Mouse (Mus musculus) forebrain, postnatal 0 days (tissue): ENCODE results near the gene Rims3. TPM values are rescaled to one million over a fixed set of nuclear protein-coding genes. Genes with fewer than 3 reads are reported as not detected.
A peak's percentile ranks its signal among the peaks of the same experiment; 100 is the strongest.

Experiments used
- ATAC-seq: fragments of 200-750 bp; cut with Nextera tagmentation; 2 replicates; pipeline ENCODE4 v1.8.0; 2017; ENCODE audit warnings: mild to moderate bottlenecking, moderate library complexity
- DNase-seq: peaks from one replicate; pipeline ENCODE4 v3.0.0-alpha.2; 2015
- H3K27ac ChIP-seq: fragments of 300-500 bp; sonication (generic); 2 replicates; pipeline ENCODE4 v1.5.1; 2014; ENCODE audit warnings: low read depth, mild to moderate bottlenecking, antibody characterized with exemption, low read length, moderate library complexity, mixed read lengths
- H3K27me3 ChIP-seq: fragments of 300-500 bp; sonication (generic); 2 replicates; pipeline ENCODE4 v1.6.1; 2014; ENCODE audit warnings: mild to moderate bottlenecking, low read length, mixed read lengths; ENCODE audit not compliant: insufficient read depth
- H3K36me3 ChIP-seq: fragments of 300-500 bp; sonication (generic); 2 replicates; pipeline ENCODE4 v1.6.1; 2014; ENCODE audit warnings: mild to moderate bottlenecking, moderate library complexity; ENCODE audit not compliant: insufficient read depth
- H3K4me1 ChIP-seq: fragments of 300-500 bp; sonication (generic); 2 replicates; pipeline ENCODE4 v1.6.1; 2014; ENCODE audit warnings: antibody characterized with exemption; ENCODE audit not compliant: insufficient read depth
- H3K4me2 ChIP-seq: fragments of 300-500 bp; sonication (generic); 2 replicates; pipeline ENCODE4 v1.6.1; 2014; ENCODE audit warnings: low read depth, mild to moderate bottlenecking, moderate library complexity
- H3K4me3 ChIP-seq: fragments of 300-500 bp; sonication (generic); 2 replicates; pipeline ENCODE4 v1.5.1; 2014; ENCODE audit warnings: low read depth, low read length, mixed read lengths
- H3K9ac ChIP-seq: fragments of 300-500 bp; sonication (generic); 2 replicates; pipeline ENCODE4 v1.6.1; 2014; ENCODE audit warnings: mild to moderate bottlenecking
- H3K9me3 ChIP-seq: fragments of 300-500 bp; sonication (generic); 2 replicates; pipeline ENCODE4 v1.6.1; 2016; ENCODE audit warnings: low read length
- CTCF ChIP-seq: sonication (generic); IDR thresholded peaks from 2 replicates; pipeline ENCODE4 v1.5.1; 2016; ENCODE audit warnings: antibody characterized with exemption, control low read depth, low read depth
- WGBS: fragments of 180-500 bp; shearing (Covaris S2); extraction: QIAGEN DNeasy Blood & Tissue Kit; methylation state at CpG from one replicate; pipeline ENCODE4 v1.1.7; 2014; 5-methylcytosine and 5-hydroxymethylcytosine counted together
- polyA plus RNA-seq: library from polyadenylated mRNA; unstranded; fragments of >200 nt; fragmentation: Nextera tagmentation; extraction: Ambion mirVana; gene quantifications from 2 replicates; pipeline ENCODE4 v1.2.1, GENCODE M21; 2015
- total RNA-seq: library from RNA; depleted of rRNA; stranded (reverse); fragments of >200 nt; gene quantifications from 2 replicates; pipeline ENCODE4 v1.2.3, GENCODE M21; 2014

The Rims3 gene
- total and polyA plus RNA-seq, 2 experiments from 2014 or later: 21.7 to 86.1 TPM

DNA sequence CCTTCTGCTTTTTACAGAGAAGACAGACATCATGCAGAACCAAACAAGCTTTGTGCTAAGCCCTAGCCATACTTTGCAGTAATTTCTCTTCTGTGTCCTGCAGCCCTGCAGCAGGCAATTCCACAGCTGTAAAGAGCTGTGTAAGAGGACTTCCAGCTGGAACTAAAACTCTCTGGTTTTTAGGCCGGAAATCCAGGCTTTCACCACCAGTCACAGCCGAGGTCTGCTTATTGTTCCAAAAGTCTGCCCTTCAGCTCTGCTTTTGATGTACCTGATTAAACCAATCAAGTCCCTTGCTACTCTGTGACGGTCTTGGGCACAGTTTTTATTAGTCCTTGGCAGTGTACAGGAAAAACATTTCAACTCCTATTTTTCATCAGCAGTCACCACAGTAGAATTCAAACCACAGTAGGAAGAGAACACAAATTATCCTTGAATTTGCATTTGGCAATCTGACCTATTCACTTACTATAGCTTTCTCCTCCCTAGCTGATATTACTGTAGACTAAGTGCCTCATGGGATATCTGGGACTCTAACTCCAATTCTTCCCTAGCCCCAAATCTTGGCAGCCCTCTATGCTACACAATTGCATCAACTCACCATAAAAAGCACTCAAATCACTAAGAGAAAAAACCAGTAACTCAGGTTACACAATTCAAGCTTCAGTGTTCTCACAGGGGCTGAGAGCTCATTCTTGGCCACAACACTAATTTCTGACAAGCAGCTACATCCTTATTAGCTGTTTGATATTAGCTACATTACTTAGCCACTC lies 37.4 kb upstream of the Rims3 start:
- ATAC-seq (no peak), DNase-seq (no peak)
- WGBS: 11% methylated on average over 3 of the region's 3 CpGs
- H3K4me1 ChIP-seq: peaks cover 10% of the 10 kb centered on the region
- no peaks in the 10 kb centered on the region for H3K9me3 ChIP-seq
- H3K4me3 ChIP-seq: no peak overlapping the region
- H3K4me2 ChIP-seq: no peak overlapping the region
- no peaks in the 10 kb centered on the region for H3K27me3 ChIP-seq
- H3K27ac ChIP-seq: no peak overlapping the region
- TF ChIP-seq CTCF: no peak
- H3K9ac ChIP-seq: no peak overlapping the region
- H3K36me3 ChIP-seq: no peaks in the 10 kb centered on the region

DNA sequence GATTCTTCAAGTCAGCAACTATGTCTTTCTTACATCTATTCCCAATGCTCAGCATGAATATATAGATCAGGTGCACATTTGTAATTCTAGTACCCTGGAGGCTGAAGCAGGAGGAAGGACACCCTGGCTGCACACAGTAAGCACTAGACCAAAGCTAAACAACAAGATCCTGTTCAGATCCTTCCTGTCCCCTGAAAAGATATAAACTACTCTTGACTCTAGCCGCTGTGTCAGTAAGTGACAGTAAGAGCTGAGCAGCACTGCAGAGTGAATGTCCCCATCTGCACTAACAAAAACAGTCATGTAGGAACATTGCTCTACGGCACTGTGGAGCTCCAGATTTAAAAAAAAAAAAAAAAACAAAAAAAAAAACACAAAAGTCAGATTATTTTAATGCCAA lies 36.7 kb upstream of the Rims3 start:
- DNase-seq: no peak
- no peak for ATAC-seq
- Histone ChIP-seq H3K27ac (no peak overlapping the region), H3K4me3 (no peak overlapping the region), H3K36me3 (no peaks in the 10 kb centered on the region), H3K4me1 (peaks cover 6% of the 10 kb centered on the region), H3K9me3 (no peaks in the 10 kb centered on the region), H3K9ac (no peak overlapping the region), H3K4me2 (no peak overlapping the region), H3K27me3 (no peaks in the 10 kb centered on the region)
- 91% methylated on average over 2 of the region's 2 CpGs for WGBS
- TF ChIP-seq CTCF: no peak

DNA sequence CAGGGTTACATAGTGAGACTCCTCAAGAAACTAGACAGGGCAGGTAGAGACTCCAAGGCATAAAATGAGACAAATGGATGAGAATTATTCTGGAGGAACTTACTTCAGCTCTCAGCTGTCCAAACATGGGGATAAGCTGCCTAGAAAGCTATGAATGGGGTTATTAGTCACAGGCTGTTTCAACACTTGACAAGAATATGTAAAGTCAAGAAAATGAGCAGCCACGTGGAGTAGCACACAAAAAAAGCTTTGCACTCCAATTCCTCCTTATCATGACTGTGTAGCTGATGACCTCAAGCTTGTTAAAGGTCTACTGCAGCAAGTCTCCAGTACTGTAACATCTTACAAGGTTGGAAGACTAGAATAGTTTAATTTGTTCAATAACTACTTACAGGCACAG lies 35.3 kb upstream of the Rims3 start:
- Histone ChIP-seq H3K27me3 (no peaks in the 10 kb centered on the region), H3K9ac (no peak overlapping the region), H3K36me3 (no peaks in the 10 kb centered on the region), H3K9me3 (no peaks in the 10 kb centered on the region), H3K27ac (no peak overlapping the region), H3K4me3 (no peak overlapping the region), H3K4me2 (no peak overlapping the region), H3K4me1 (peaks cover 5% of the 10 kb centered on the region; the same call in 1 of the 2 replicates)
- no peak for DNase-seq
- TF ChIP-seq CTCF: no peak
- ATAC-seq: no peak
- WGBS: 62% methylated on average over 1 of the region's 1 CpGs

DNA sequence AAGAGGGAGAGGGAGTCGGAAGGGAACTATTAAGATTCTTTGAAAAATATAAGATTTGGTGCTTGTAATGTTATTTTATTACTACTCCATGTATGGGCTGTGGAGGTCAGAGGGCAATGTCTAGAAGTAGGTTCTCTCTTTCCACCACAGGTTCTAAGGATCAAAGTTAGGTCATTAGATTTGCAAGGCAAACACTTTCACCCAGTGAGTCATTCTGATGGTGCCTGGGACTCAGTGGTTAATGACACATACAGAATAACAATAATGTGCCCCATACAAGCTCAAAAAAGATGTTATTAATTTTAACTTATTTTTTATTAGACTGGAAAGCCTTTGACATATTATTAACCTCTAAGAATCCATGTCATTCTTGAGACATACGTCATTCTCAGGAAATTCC lies 34.7 kb upstream of the Rims3 start:
- DNase-seq: no peak

DNA sequence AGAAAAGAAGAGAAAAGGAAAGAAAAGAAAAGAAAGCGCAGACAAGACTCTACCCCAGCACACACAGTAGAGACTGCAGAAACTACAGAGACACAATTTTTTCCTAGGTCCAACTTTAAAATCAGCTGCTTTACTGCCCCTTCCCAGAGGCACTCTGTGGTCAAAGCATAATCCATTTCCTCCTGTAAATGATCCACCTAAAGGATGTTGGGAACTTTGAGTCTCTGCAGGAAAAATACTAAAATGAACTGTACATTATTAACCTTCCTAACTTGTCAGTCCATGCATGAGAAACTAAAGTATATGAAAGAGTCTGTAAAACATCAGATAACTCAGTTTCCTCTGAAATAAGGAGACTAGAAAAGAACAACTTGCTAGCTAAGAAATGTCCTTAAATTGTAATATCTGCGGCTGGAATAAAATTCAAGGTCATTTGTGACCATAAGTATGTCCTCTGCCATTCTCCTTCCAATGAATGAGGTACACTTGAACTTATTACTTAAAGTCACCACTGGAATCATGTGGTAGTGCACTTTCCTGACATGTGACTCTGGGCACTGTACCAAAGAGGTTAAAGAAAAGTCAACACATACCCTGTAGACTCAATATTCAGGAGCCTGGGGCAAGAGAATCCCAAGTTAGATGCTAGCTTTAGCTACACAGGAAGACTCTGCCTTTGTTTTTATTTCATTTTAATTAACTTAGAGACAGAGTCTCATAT lies 32.3 kb upstream of the Rims3 start:
- H3K27ac ChIP-seq: no peak overlapping the region
- no peaks in the 10 kb centered on the region for H3K9me3 ChIP-seq
- H3K27me3 ChIP-seq: no peaks in the 10 kb centered on the region
- no peaks in the 10 kb centered on the region for H3K36me3 ChIP-seq
- WGBS: 93% methylated on average over 2 of the region's 2 CpGs
- no peak overlapping the region for H3K9ac ChIP-seq
- no peak for ATAC-seq
- H3K4me1 ChIP-seq: peaks cover 6% of the 10 kb centered on the region; the same call in 1 of the 2 replicates
- DNase-seq: no peak
- H3K4me2 ChIP-seq: no peak overlapping the region
- no peak for TF ChIP-seq CTCF
- no peak overlapping the region for H3K4me3 ChIP-seq

More for the DNA sequence above, 34.7 kb upstream of the Rims3 start:
- H3K4me3 ChIP-seq: no peak overlapping the region
- H3K9ac ChIP-seq: no peak overlapping the region
- H3K27me3 ChIP-seq: no peaks in the 10 kb centered on the region
- H3K36me3 ChIP-seq: no peaks in the 10 kb centered on the region
- peaks cover 6% of the 10 kb centered on the region; the same call in 1 of the 2 replicates for H3K4me1 ChIP-seq
- H3K27ac ChIP-seq: no peak overlapping the region
- no peak overlapping the region for H3K4me2 ChIP-seq
- WGBS: 95% methylated on average over 2 of the region's 2 CpGs
- H3K9me3 ChIP-seq: no peaks in the 10 kb centered on the region
- ATAC-seq: no peak
- no peak for TF ChIP-seq CTCF

DNA sequence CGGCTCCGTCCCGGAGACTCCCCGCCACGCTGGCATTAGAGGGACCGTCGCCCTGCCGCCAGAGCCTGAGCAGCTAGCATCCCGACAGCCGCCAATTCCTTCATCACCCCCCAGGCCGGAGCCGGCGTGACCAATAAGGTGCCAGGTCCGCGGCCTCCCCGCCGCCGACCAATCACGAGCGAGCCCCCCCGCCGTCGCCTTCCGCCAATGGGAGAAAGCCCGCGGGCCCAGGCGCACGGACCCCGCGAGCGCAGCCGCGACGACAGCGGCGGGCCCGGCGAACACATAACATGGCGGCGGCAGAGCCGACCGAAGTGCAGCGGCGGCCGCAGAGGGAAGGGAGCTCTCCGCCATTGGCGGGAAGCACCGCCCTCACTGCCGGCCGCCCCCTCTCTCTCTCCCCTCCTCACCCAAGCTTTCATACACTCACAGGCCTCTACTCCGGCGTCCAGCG lies 29.5 kb upstream of the Rims3 start:
- Histone ChIP-seq H3K36me3 (no peaks in the 10 kb centered on the region), H3K4me2 (peak overlapping the region; percentile 65), H3K27me3 (no peaks in the 10 kb centered on the region), H3K4me3 (peak overlapping the region; percentile 77), H3K9me3 (no peaks in the 10 kb centered on the region), H3K9ac (peak overlapping the region; percentile 100), H3K4me1 (peaks cover 6% of the 10 kb centered on the region; the same call in 1 of the 2 replicates), H3K27ac (peak overlapping the region; percentile 100)
- under 1% methylated on average over 49 of the region's 53 CpGs for WGBS
- ATAC-seq (peak; percentile 95), DNase-seq (peak; percentile 94)
- TF ChIP-seq CTCF: no peak
